Mouse (Mus musculus) intestine, embryonic 14.5 days (tissue): ENCODE data around the gene Asah2. TPM values are rescaled to one million over a fixed set of nuclear protein-coding genes. Genes with fewer than 3 reads are reported as not detected.

Experiments
- ATAC-seq: fragments of 200-750 bp; cut with Nextera tagmentation; replicated peaks from 2 replicates; pipeline ENCODE4 v1.8.0; 2017; ENCODE audit warnings: low read depth, moderate number of reproducible peaks, moderate TSS enrichment, moderate library complexity; ENCODE audit not compliant: low FRiP score, low TSS enrichment
- DNase-seq: peaks from one replicate; pipeline ENCODE4 v3.0.0-alpha.2; 2018; ENCODE audit warnings: low spot score
- H3K27ac ChIP-seq: fragments of 300-500 bp; sonication (generic); 2 replicates; pipeline ENCODE4 v1.5.1; 2014; ENCODE audit warnings: low read depth, mild to moderate bottlenecking, control low read depth
- H3K27me3 ChIP-seq: fragments of 300-500 bp; sonication (generic); replicated peaks from 2 replicates; pipeline ENCODE4 v1.6.1; 2014; ENCODE audit warnings: low read length, control low read depth; ENCODE audit not compliant: control insufficient read depth, insufficient read depth
- H3K36me3 ChIP-seq: fragments of 300-500 bp; sonication (generic); 2 replicates; pipeline ENCODE4 v1.6.1; 2014; ENCODE audit warnings: low read length, control low read depth; ENCODE audit not compliant: control insufficient read depth, insufficient read depth
- H3K4me1 ChIP-seq: fragments of 300-500 bp; sonication (generic); replicated peaks from 2 replicates; pipeline ENCODE4 v1.6.1; 2014; ENCODE audit warnings: low read length, control low read depth, mixed read lengths; ENCODE audit not compliant: control insufficient read depth, insufficient read depth
- H3K4me2 ChIP-seq: fragments of 300-500 bp; sonication (generic); 2 replicates; pipeline ENCODE4 v1.6.1; 2014; ENCODE audit warnings: low read length
- H3K4me3 ChIP-seq: fragments of 300-500 bp; sonication (generic); 2 replicates; pipeline ENCODE4 v1.5.1; 2014; ENCODE audit warnings: low read depth, low read length, control low read depth, mixed read lengths
- H3K9ac ChIP-seq: fragments of 300-500 bp; sonication (generic); 2 replicates; pipeline ENCODE4 v1.6.1; 2014; ENCODE audit warnings: mild to moderate bottlenecking, low read length
- H3K9me3 ChIP-seq: fragments of 300-500 bp; sonication (generic); 2 replicates; pipeline ENCODE4 v1.6.1; 2016; ENCODE audit warnings: low read length, control low read depth; ENCODE audit not compliant: control insufficient read depth
- WGBS: fragments of 180-500 bp; shearing (Covaris S2); extraction: QIAGEN DNeasy Blood & Tissue Kit; methylation state at CpG from one replicate; pipeline ENCODE4 v1.1.7; 2014; 5-methylcytosine and 5-hydroxymethylcytosine counted together
- polyA plus RNA-seq: library from polyadenylated mRNA; unstranded; fragments of >200 nt; fragmentation: Nextera tagmentation; extraction: Ambion mirVana; gene quantifications from 2 replicates; pipeline ENCODE4 v1.2.1, GENCODE M21; 2014

Asah2 gene
- polyA plus RNA-seq, 1 experiment from 2014 or later, result 1.9 TPM

GRCm38 (mm10) chr19:32055725-32056124 is 52.3 kb downstream of the Asah2 start:
- 57% methylated on average over 1 of the region's 1 CpGs for WGBS
- ATAC-seq, result no peak
- H3K9ac ChIP-seq, result no peak overlapping the region
- H3K4me1 ChIP-seq, result no peaks in the 10 kb centered on the region
- DNase-seq, result no peak
- H3K4me2 ChIP-seq, result no peak overlapping the region
- no peak overlapping the region for H3K4me3 ChIP-seq
- no peaks in the 10 kb centered on the region for H3K27me3 ChIP-seq
- H3K36me3 ChIP-seq, result no peaks in the 10 kb centered on the region
- no peak overlapping the region for H3K27ac ChIP-seq
- H3K9me3 ChIP-seq, result no peaks in the 10 kb centered on the region

- WGBS, result 91% methylated on average over 2 of the region's 2 CpGs
- Histone ChIP-seq H3K36me3 (no peaks in the 10 kb centered on the region), H3K27ac (no peak overlapping the region), H3K9me3 (no peaks in the 10 kb centered on the region), H3K4me3 (no peak overlapping the region), H3K4me2 (no peak overlapping the region), H3K9ac (no peak overlapping the region), H3K4me1 (no peaks in the 10 kb centered on the region), H3K27me3 (no peaks in the 10 kb centered on the region)
- ATAC-seq (no peak), DNase-seq (no peak)
These were observed 56.8 kb downstream of the Asah2 start for GRCm38 (mm10) chr19:32051251-32051650.

GRCm38 (mm10) chr19:32032881-32033280 is 75.1 kb downstream of the Asah2 start:
- Histone ChIP-seq H3K27me3 (no peaks in the 10 kb centered on the region), H3K27ac (no peak overlapping the region), H3K4me3 (no peak overlapping the region), H3K9ac (no peak overlapping the region), H3K4me2 (no peak overlapping the region), H3K4me1 (no peaks in the 10 kb centered on the region), H3K9me3 (no peaks in the 10 kb centered on the region), H3K36me3 (no peaks in the 10 kb centered on the region)
- 85% methylated on average over 4 of the region's 4 CpGs for WGBS
- DNase-seq (no peak), ATAC-seq (no peak)

GRCm38 (mm10) chr19:32030430-32030829 is 77.6 kb downstream of the Asah2 start:
- Histone ChIP-seq H3K27ac (no peak overlapping the region), H3K36me3 (no peaks in the 10 kb centered on the region), H3K9me3 (no peaks in the 10 kb centered on the region), H3K4me3 (no peak overlapping the region), H3K4me1 (no peaks in the 10 kb centered on the region), H3K27me3 (no peaks in the 10 kb centered on the region), H3K9ac (no peak overlapping the region), H3K4me2 (no peak overlapping the region)
- WGBS, result 0% methylated on average over 1 of the region's 1 CpGs
- ATAC-seq, result no peak
- DNase-seq, result no peak

GRCm38 (mm10) chr19:32025443-32025842 is 82.6 kb downstream of the Asah2 start:
- WGBS, result 86% methylated on average over 3 of the region's 3 CpGs

GRCm38 (mm10) chr19:32019722-32020121 is 88.3 kb downstream of the Asah2 start:
- 23% methylated on average over 8 of the region's 8 CpGs for WGBS
- ATAC-seq (peak; percentile 71; the same call in 1 of the 2 replicates), DNase-seq (no peak)

More at GRCm38 (mm10) chr19:32025443-32025842, 82.6 kb downstream of the Asah2 start:
- no peak overlapping the region for H3K27ac ChIP-seq
- H3K36me3 ChIP-seq, result no peaks in the 10 kb centered on the region
- no peaks in the 10 kb centered on the region for H3K4me1 ChIP-seq
- no peaks in the 10 kb centered on the region for H3K27me3 ChIP-seq
- H3K9me3 ChIP-seq, result no peaks in the 10 kb centered on the region
- H3K4me3 ChIP-seq, result no peak overlapping the region
- no peak overlapping the region for H3K4me2 ChIP-seq
- no peak for ATAC-seq
- H3K9ac ChIP-seq, result no peak overlapping the region
- DNase-seq, result no peak

GRCm38 (mm10) chr19:32018585-32018984 is 89.4 kb downstream of the Asah2 start:
- Histone ChIP-seq H3K27ac (0 out of 2 replicates have a peak overlapping the region, but pooled peaks have one; percentile 43), H3K4me1 (peaks cover 11% of the 10 kb centered on the region; the same call in 1 of the 2 replicates), H3K4me2 (no peak overlapping the region), H3K9ac (no peak overlapping the region), H3K4me3 (no peak overlapping the region), H3K9me3 (no peaks in the 10 kb centered on the region), H3K36me3 (no peaks in the 10 kb centered on the region), H3K27me3 (no peaks in the 10 kb centered on the region)
- WGBS, result 33% methylated on average over 7 of the region's 7 CpGs
- DNase-seq (no peak), ATAC-seq (no peak)

More at GRCm38 (mm10) chr19:32019722-32020121, 88.3 kb downstream of the Asah2 start:
- no peaks in the 10 kb centered on the region for H3K9me3 ChIP-seq
- H3K4me3 ChIP-seq, result no peak overlapping the region
- no peaks in the 10 kb centered on the region for H3K27me3 ChIP-seq
- H3K27ac ChIP-seq, result no peak overlapping the region
- no peak overlapping the region for H3K9ac ChIP-seq
- peaks cover 11% of the 10 kb centered on the region; the same call in 1 of the 2 replicates for H3K4me1 ChIP-seq
- H3K4me2 ChIP-seq, result no peak overlapping the region
- H3K36me3 ChIP-seq, result no peaks in the 10 kb centered on the region

- H3K36me3 ChIP-seq, result no peaks in the 10 kb centered on the region
- no peaks in the 10 kb centered on the region for H3K27me3 ChIP-seq
- H3K27ac ChIP-seq, result no peak overlapping the region
- H3K4me2 ChIP-seq, result no peak overlapping the region
- H3K4me3 ChIP-seq, result no peak overlapping the region
- H3K9me3 ChIP-seq, result no peaks in the 10 kb centered on the region
- DNase-seq, result no peak
- peaks cover 11% of the 10 kb centered on the region; the same call in 1 of the 2 replicates for H3K4me1 ChIP-seq
- WGBS, result 92% methylated on average over 5 of the region's 5 CpGs
- no peak for ATAC-seq
- no peak overlapping the region for H3K9ac ChIP-seq
These were observed 90.0 kb downstream of the Asah2 start for GRCm38 (mm10) chr19:32018053-32018452.

- no peak overlapping the region for H3K9ac ChIP-seq
- H3K27me3 ChIP-seq, result no peaks in the 10 kb centered on the region
- no peaks in the 10 kb centered on the region for H3K36me3 ChIP-seq
- no peak overlapping the region for H3K4me3 ChIP-seq
- H3K4me2 ChIP-seq, result no peak overlapping the region
- DNase-seq (no peak), ATAC-seq (no peak)
- H3K9me3 ChIP-seq, result no peaks in the 10 kb centered on the region
- WGBS, result 73% methylated on average over 5 of the region's 5 CpGs
- H3K4me1 ChIP-seq, result no peaks in the 10 kb centered on the region
- no peak overlapping the region for H3K27ac ChIP-seq
These were observed 105.4 kb downstream of the Asah2 start for GRCm38 (mm10) chr19:32002623-32003022.
